ENCODE assay signal across 25 mouse cellular contexts in genomic region chr2:106734004-106734403, GRCm38 (mm10). TPM values are rescaled to one million over a fixed set of nuclear protein-coding genes. Genes with fewer than 3 reads are reported as not detected.
DNase-seq lines count a peak whose midpoint lies in the region; ATAC-seq lines count a peak whose summit lies in the region.
"Had no signal": no experiment of that assay in that cellular context is flagged by ENCODE, and none has a peak within 500 bp of the region (broad histone marks: within the 10 kb centered on the region; RNA-seq: fewer than 3 reads in every experiment).

No protein-coding gene starts in this region.

- no peak overlapping the region for H3K9ac ChIP-seq in liver, embryonic 11.5 days (ENCODE audit: low read depth, low read length)
- no peak overlapping the region for H3K9ac ChIP-seq in liver, embryonic 12.5 days
- H3K9ac ChIP-seq in lung, embryonic 16.5 days (ENCODE audit: low read length) = no peak overlapping the region
- H3K9ac ChIP-seq: forebrain, embryonic 13.5 days; hindbrain, embryonic 14.5 days; neural tube, embryonic 13.5 days had no signal

- H3K4me3 ChIP-seq in liver, embryonic 11.5 days (ENCODE audit: low read depth, low read length) = no peak overlapping the region
- H3K4me3 ChIP-seq in liver, embryonic 12.5 days = no peak overlapping the region
- H3K4me3 ChIP-seq in lung, embryonic 16.5 days (ENCODE audit: low read length) = no peak overlapping the region
- H3K4me3 ChIP-seq: erythroblast, embryonic 14.5 days; forebrain, embryonic 13.5 days; neural tube, embryonic 13.5 days had no signal

- no peak overlapping the region for H3K4me2 ChIP-seq in liver, embryonic 11.5 days
- H3K4me2 ChIP-seq in liver, embryonic 12.5 days = no peak overlapping the region
- H3K4me2 ChIP-seq in lung, embryonic 16.5 days (ENCODE audit: low read depth, low read length) = no peak overlapping the region
- H3K4me2 ChIP-seq: forebrain, embryonic 13.5 days; heart, embryonic 11.5 days; hindbrain, embryonic 14.5 days; midbrain, embryonic 11.5 days; neural tube, embryonic 13.5 days had no signal

- H3K36me3 ChIP-seq in liver, embryonic 11.5 days (ENCODE audit: control insufficient read depth, insufficient read depth, low read length) = no peaks in the 10 kb centered on the region
- H3K36me3 ChIP-seq in liver, embryonic 12.5 days = no peaks in the 10 kb centered on the region
- H3K36me3 ChIP-seq in lung, embryonic 16.5 days (ENCODE audit: control insufficient read depth, insufficient read depth, low read length) = no peaks in the 10 kb centered on the region
- H3K36me3 ChIP-seq: neural tube, embryonic 13.5 days had no signal

- DNase-seq in liver = peak; percentile 65
- no peak for DNase-seq in liver, embryonic 11.5 days (ENCODE audit: low spot score)
- peak; percentile 53 for DNase-seq in lung, postnatal 36 days
- no peak for DNase-seq in testis, postnatal 10 days (ENCODE audit: low spot score)
- no peak for DNase-seq in cerebellum, adult 9-10 months
- no peak for DNase-seq in gastrocnemius, postnatal 36 days
- DNase-seq: adrenal gland, postnatal 36 days; cerebellum, adult 8-10 months; gastrocnemius, postnatal 14 days; heart, adult 18-20 months; heart, postnatal 36 days; kidney, adult 9 months; kidney, postnatal 14 days; layer of hippocampus, adult 9-11 months; thymus, postnatal 4 days had no signal

- ATAC-seq in liver, embryonic 11.5 days (replicated peaks; ENCODE audit: low FRiP score) = no peak
- peak; percentile 45; the same call in 1 of the 2 replicates for ATAC-seq in liver, embryonic 12.5 days
- peak; percentile 69; the same call in 1 of the 2 replicates for ATAC-seq in lung, embryonic 16.5 days (ENCODE audit: low read depth)
- ATAC-seq: forebrain, embryonic 13.5 days; intestine, postnatal 0 days had no signal

- intact Hi-C loops in gastrocnemius, postnatal 36 days (cut with DNase I) = no loop called here

- H3K27ac ChIP-seq in liver, embryonic 11.5 days (ENCODE audit: low read depth, low read length) = no peak overlapping the region
- no peak overlapping the region for H3K27ac ChIP-seq in liver, embryonic 12.5 days
- H3K27ac ChIP-seq in lung, embryonic 16.5 days (ENCODE audit: low read length) = no peak overlapping the region
- H3K27ac ChIP-seq: hindbrain, embryonic 14.5 days; macrophage; neural tube, embryonic 13.5 days had no signal

- no peaks in the 10 kb centered on the region for H3K27me3 ChIP-seq in liver, embryonic 11.5 days (replicated peaks; ENCODE audit: control insufficient read depth, insufficient read depth, low read length)
- H3K27me3 ChIP-seq in liver, embryonic 12.5 days (replicated peaks) = no peaks in the 10 kb centered on the region
- no peaks in the 10 kb centered on the region for H3K27me3 ChIP-seq in lung, embryonic 16.5 days (ENCODE audit: control insufficient read depth, insufficient read depth, low read depth, low read length)
- H3K27me3 ChIP-seq: forebrain, embryonic 13.5 days; neural tube, embryonic 13.5 days had no signal

- peaks cover 33% of the 10 kb centered on the region for H3K4me1 ChIP-seq in liver, embryonic 11.5 days (replicated peaks; ENCODE audit: control insufficient read depth, insufficient read depth, low read length)
- H3K4me1 ChIP-seq in liver, embryonic 12.5 days = peaks cover 42% of the 10 kb centered on the region
- H3K4me1 ChIP-seq in lung, embryonic 16.5 days (replicated peaks; ENCODE audit: control insufficient read depth, insufficient read depth, low read length) = peaks cover 11% of the 10 kb centered on the region

- H3K9me3 ChIP-seq in liver, embryonic 11.5 days (ENCODE audit: control insufficient read depth, low read length) = no peaks in the 10 kb centered on the region
- no peaks in the 10 kb centered on the region for H3K9me3 ChIP-seq in liver, embryonic 12.5 days (replicated peaks)
- 0 out of 2 replicates have a peak, but pooled peaks cover 2% of the 10 kb centered on the region for H3K9me3 ChIP-seq in lung, embryonic 16.5 days (ENCODE audit: control insufficient read depth, low read length)
- H3K9me3 ChIP-seq: forebrain, embryonic 13.5 days; neural tube, embryonic 13.5 days had no signal

- 33% methylated on average over 4 of the region's 4 CpGs for WGBS in liver, embryonic 11.5 days
- WGBS in liver, embryonic 12.5 days (ENCODE audit: insufficient replicate concordance) = 29% methylated on average over 4 of the region's 4 CpGs
- 17% methylated on average over 4 of the region's 4 CpGs for WGBS in lung, embryonic 16.5 days

RNA-seq across cellular contexts. Expression of gene Mpped2, which starts 40.9 kb away (rescaled TPM):
- 16.6 and 24.7 TPM in 2 replicates for polyA plus RNA-seq in liver, embryonic 11.5 days (2014; fragmentation: Nextera tagmentation; extraction: Ambion mirVana)
- 5.3 and 6.7 TPM in 2 replicates for polyA plus RNA-seq in liver, embryonic 12.5 days (2016; fragmentation: Nextera tagmentation; extraction: Ambion mirVana)
- polyA plus RNA-seq in lung, embryonic 16.5 days (2015; fragmentation: Nextera tagmentation; extraction: Ambion mirVana) = 23.1 and 28.8 TPM in 2 replicates
- total RNA-seq in gastrocnemius, postnatal 36 days (2021) = 1 to 10 TPM; 2.5 to 4.6 TPM
- polyA plus RNA-seq: erythroblast, embryonic 14.5 days; macrophage had no signal

Comparison
In these comparisons a context has a peak if more than half of its experiments do, and no peak if none do; other contexts are left out.
1. DNase-seq: peak in liver (single experiment) and lung, postnatal 36 days (single experiment); none in liver, embryonic 11.5 days (single experiment), testis, postnatal 10 days (single experiment), cerebellum, adult 9-10 months (single experiment) and gastrocnemius, postnatal 36 days (0 of 2).